Mouse (Mus musculus): ENCODE results near the gene Olfr54. TPM values are rescaled to one million over a fixed set of nuclear protein-coding genes. Genes with fewer than 3 reads are reported as not detected.
"Not testable (repeated sequence)": the region's sequence is repeated elsewhere in the genome, so short reads cannot be mapped to it uniquely, and the experiment has no call there.

Gene Olfr54
- polyA plus RNA-seq, 1 experiment from 2014 or later, result not detected

- H3K9ac ChIP-seq (replicated peaks), result no peak overlapping the region
- 91% methylated on average over 2 of the region's 2 CpGs for WGBS
- H3K9me3 ChIP-seq, result no peaks in the 10 kb centered on the region
- no peaks in the 10 kb centered on the region for H3K27me3 ChIP-seq
- H3K4me1 ChIP-seq, result no peaks in the 10 kb centered on the region
- no peaks in the 10 kb centered on the region for H3K36me3 ChIP-seq
- H3K27ac ChIP-seq (replicated peaks), result no peak overlapping the region
- ATAC-seq (replicated peaks), result no peak
- H3K4me3 ChIP-seq, result no peak overlapping the region
- no peak overlapping the region for H3K4me2 ChIP-seq (replicated peaks)
These were observed 21.9 kb downstream of the Olfr54 start for GRCm38 (mm10) chr11:51035951-51036350.

- not testable (repeated sequence) for H3K9me3 ChIP-seq; H3K4me3 ChIP-seq; ATAC-seq (replicated peaks); H3K27ac ChIP-seq (replicated peaks); H3K36me3 ChIP-seq; H3K27me3 ChIP-seq; H3K4me1 ChIP-seq; H3K4me2 ChIP-seq (replicated peaks); H3K9ac ChIP-seq (replicated peaks)
- 87% methylated on average over 3 of the region's 3 CpGs for WGBS
These were observed 30.7 kb downstream of the Olfr54 start for GRCm38 (mm10) chr11:51044776-51045175.

- ATAC-seq (replicated peaks); H3K4me1 ChIP-seq: not testable (repeated sequence)
- WGBS, result 81% methylated on average over 3 of the region's 3 CpGs
These were observed 33.8 kb downstream of the Olfr54 start, which contains the start of gene Olfr1375 for GRCm38 (mm10) chr11:51047809-51048208. Gene Olfr1375 (plus strand): TSS chr11:51048109.

GRCm38 (mm10) chr11:51051678-51052077 lies 37.6 kb downstream of the Olfr54 start:
- no peak for ATAC-seq (replicated peaks)
- H3K4me3 ChIP-seq, result no peak overlapping the region
- no peak overlapping the region for H3K4me2 ChIP-seq (replicated peaks)
- H3K27me3 ChIP-seq, result no peaks in the 10 kb centered on the region
- H3K27ac ChIP-seq (replicated peaks), result no peak overlapping the region
- H3K9ac ChIP-seq (replicated peaks), result no peak overlapping the region
- no peaks in the 10 kb centered on the region for H3K9me3 ChIP-seq
- no peaks in the 10 kb centered on the region for H3K36me3 ChIP-seq
- 66% methylated on average over 2 of the region's 2 CpGs for WGBS
- H3K4me1 ChIP-seq, result no peaks in the 10 kb centered on the region

More at GRCm38 (mm10) chr11:51047809-51048208, 33.8 kb downstream of the Olfr54 start, which contains the start of gene Olfr1375:
- not testable (repeated sequence) for H3K27ac ChIP-seq (replicated peaks); H3K27me3 ChIP-seq; H3K9ac ChIP-seq (replicated peaks); H3K9me3 ChIP-seq; H3K4me3 ChIP-seq; H3K4me2 ChIP-seq (replicated peaks); H3K36me3 ChIP-seq

GRCm38 (mm10) chr11:51053230-51053629 lies 39.2 kb downstream of the Olfr54 start:
- Histone ChIP-seq H3K4me1 (no peaks in the 10 kb centered on the region), H3K36me3 (no peaks in the 10 kb centered on the region), H3K9ac (replicated peaks) (no peak overlapping the region), H3K27ac (replicated peaks) (no peak overlapping the region), H3K27me3 (no peaks in the 10 kb centered on the region), H3K4me3 (no peak overlapping the region), H3K4me2 (replicated peaks) (no peak overlapping the region), H3K9me3 (no peaks in the 10 kb centered on the region)
- ATAC-seq (replicated peaks), result no peak
- 36% methylated on average over 3 of the region's 3 CpGs for WGBS

GRCm38 (mm10) chr11:51059151-51059571 lies 45.1 kb downstream of the Olfr54 start, which contains the start of gene Zfp354a:
Gene Zfp354a (plus strand): TSS chr11:51059257.
- WGBS, result 0% methylated on average over 32 of the region's 32 CpGs

GRCm38 (mm10) chr11:51059640-51060039 lies 45.6 kb downstream of the Olfr54 start:
- ATAC-seq (replicated peaks), result no peak; the same call in 1 of the 2 replicates
- Histone ChIP-seq H3K9ac (replicated peaks) (peak overlapping the region; percentile 93), H3K27ac (replicated peaks) (peak overlapping the region; percentile 67; the same call in 1 of the 2 replicates), H3K4me2 (replicated peaks) (peak overlapping the region; percentile 86), H3K9me3 (no peaks in the 10 kb centered on the region), H3K27me3 (no peaks in the 10 kb centered on the region), H3K4me1 (peaks cover 8% of the 10 kb centered on the region), H3K4me3 (peak overlapping the region; percentile 93), H3K36me3 (peaks cover 20% of the 10 kb centered on the region)
- WGBS, result 16% methylated on average over 14 of the region's 14 CpGs

More at GRCm38 (mm10) chr11:51059151-51059571, 45.1 kb downstream of the Olfr54 start, which contains the start of gene Zfp354a:
- Histone ChIP-seq H3K9ac (replicated peaks) (peak within 1 kb of the TSS; percentile 93), H3K4me3 (peak within 1 kb of the TSS; percentile 93), H3K4me1 (peaks cover 8% of the 10 kb centered on the region), H3K36me3 (peaks cover 17% of the 10 kb centered on the region), H3K4me2 (replicated peaks) (peak within 1 kb of the TSS; percentile 86), H3K27ac (replicated peaks) (peak within 1 kb of the TSS; percentile 67), H3K9me3 (no peaks in the 10 kb centered on the region), H3K27me3 (no peaks in the 10 kb centered on the region)
- peak; percentile 92 for ATAC-seq (replicated peaks)

GRCm38 (mm10) chr11:51060981-51061380 lies 46.9 kb downstream of the Olfr54 start:
- WGBS, result 96% methylated on average over 6 of the region's 6 CpGs
- H3K27ac ChIP-seq (replicated peaks), result no peak overlapping the region
- H3K9ac ChIP-seq (replicated peaks), result no peak overlapping the region
- no peak overlapping the region for H3K4me2 ChIP-seq (replicated peaks)
- no peaks in the 10 kb centered on the region for H3K9me3 ChIP-seq
- H3K4me1 ChIP-seq, result peaks cover 8% of the 10 kb centered on the region
- H3K27me3 ChIP-seq, result no peaks in the 10 kb centered on the region
- no peak for ATAC-seq (replicated peaks)
- H3K36me3 ChIP-seq, result peaks cover 23% of the 10 kb centered on the region
- H3K4me3 ChIP-seq, result no peak overlapping the region

- H3K27ac ChIP-seq (replicated peaks), result no peak overlapping the region
- no peaks in the 10 kb centered on the region for H3K27me3 ChIP-seq
- H3K4me2 ChIP-seq (replicated peaks), result no peak overlapping the region
- peaks cover 8% of the 10 kb centered on the region for H3K4me1 ChIP-seq
- ATAC-seq (replicated peaks), result no peak
- no peak overlapping the region for H3K4me3 ChIP-seq
- H3K36me3 ChIP-seq, result peaks cover 40% of the 10 kb centered on the region
- no peaks in the 10 kb centered on the region for H3K9me3 ChIP-seq
- no peak overlapping the region for H3K9ac ChIP-seq (replicated peaks)
- 90% methylated on average over 7 of the region's 7 CpGs for WGBS
These were observed 49.2 kb downstream of the Olfr54 start for GRCm38 (mm10) chr11:51063276-51063675.

GRCm38 (mm10) chr11:51063841-51064240 lies 49.8 kb downstream of the Olfr54 start:
- ATAC-seq (replicated peaks), result no peak

More at GRCm38 (mm10) chr11:51063841-51064240, 49.8 kb downstream of the Olfr54 start:
- Histone ChIP-seq H3K9ac (replicated peaks) (no peak overlapping the region), H3K36me3 (peaks cover 46% of the 10 kb centered on the region), H3K4me2 (replicated peaks) (no peak overlapping the region), H3K4me3 (no peak overlapping the region), H3K27me3 (no peaks in the 10 kb centered on the region), H3K27ac (replicated peaks) (no peak overlapping the region), H3K9me3 (no peaks in the 10 kb centered on the region), H3K4me1 (peaks cover 8% of the 10 kb centered on the region)
- WGBS, result 97% methylated on average over 8 of the region's 8 CpGs

Other genes starting within 250 kb of the Olfr54 start
- 62.6 and 65.0 TPM in 2 replicates for gene Zfp354c, start 186.5 kb upstream of the Olfr54 start, polyA plus RNA-seq (2015; fragmentation: Nextera tagmentation; extraction: Ambion mirVana)
- gene Zfp879, start 172.7 kb upstream of the Olfr54 start, polyA plus RNA-seq (2015; fragmentation: Nextera tagmentation; extraction: Ambion mirVana), result 2.1 and 2.5 TPM in 2 replicates
- gene Grm6, start 163.6 kb upstream of the Olfr54 start, polyA plus RNA-seq (2015; fragmentation: Nextera tagmentation; extraction: Ambion mirVana), result not detected in 2 replicates
- gene Zfp454, start 126.6 kb upstream of the Olfr54 start, polyA plus RNA-seq (2015; fragmentation: Nextera tagmentation; extraction: Ambion mirVana), result 15.5 and 15.9 TPM in 2 replicates
- 49.4 and 53.6 TPM in 2 replicates for gene Zfp2, start 98.1 kb upstream of the Olfr54 start, polyA plus RNA-seq (2015; fragmentation: Nextera tagmentation; extraction: Ambion mirVana)
- 3.6 and 3.7 TPM in 2 replicates for gene Zfp354b, start 82.6 kb upstream of the Olfr54 start, polyA plus RNA-seq (2015; fragmentation: Nextera tagmentation; extraction: Ambion mirVana)
- not detected in 2 replicates for gene 4933414I15Rik, start 70.5 kb upstream of the Olfr54 start, polyA plus RNA-seq (2015; fragmentation: Nextera tagmentation; extraction: Ambion mirVana)
- not detected in 2 replicates for gene Prop1, start 60.5 kb upstream of the Olfr54 start, polyA plus RNA-seq (2015; fragmentation: Nextera tagmentation; extraction: Ambion mirVana)
- gene Olfr1378, start 47.7 kb upstream of the Olfr54 start, polyA plus RNA-seq (2015; fragmentation: Nextera tagmentation; extraction: Ambion mirVana), result not detected in 2 replicates
- gene Olfr1377, start 32.3 kb upstream of the Olfr54 start, polyA plus RNA-seq (2015; fragmentation: Nextera tagmentation; extraction: Ambion mirVana), result not detected in 2 replicates
- gene Olfr51, start 10.6 kb upstream of the Olfr54 start, polyA plus RNA-seq (2015; fragmentation: Nextera tagmentation; extraction: Ambion mirVana), result not detected in 2 replicates
- gene Olfr1375, start 33.9 kb downstream of the Olfr54 start, polyA plus RNA-seq (2015; fragmentation: Nextera tagmentation; extraction: Ambion mirVana), result not detected in 2 replicates
- gene Zfp354a, start 45.0 kb downstream of the Olfr54 start, polyA plus RNA-seq (2015; fragmentation: Nextera tagmentation; extraction: Ambion mirVana), result 12.3 and 12.5 TPM in 2 replicates
- not detected in 2 replicates for gene Gm12569, start 206.2 kb downstream of the Olfr54 start, polyA plus RNA-seq (2015; fragmentation: Nextera tagmentation; extraction: Ambion mirVana)
- 153 and 164 TPM in 2 replicates for gene Clk4, start 247.5 kb downstream of the Olfr54 start, polyA plus RNA-seq (2015; fragmentation: Nextera tagmentation; extraction: Ambion mirVana)
- gene BC049762, start 248.8 kb downstream of the Olfr54 start, polyA plus RNA-seq (2015; fragmentation: Nextera tagmentation; extraction: Ambion mirVana), result 0.26 and 0.33 TPM in 2 replicates

All from forebrain, embryonic 15.5 days (tissue).